Mouse (Mus musculus) E14TG2a.4 (cell line): ENCODE measurements around the gene Pxmp4.

Source experiments
- CTCF ChIP-seq: conservative IDR thresholded peaks from 2 replicates; pipeline ENCODE4 v1.5.1; 2014; ENCODE audit warnings: low read length
- NANOG ChIP-seq: IDR thresholded peaks from 2 replicates; pipeline ENCODE4 v1.6.1; 2014; ENCODE audit warnings: borderline replicate concordance, low read length, mixed read lengths

DNA sequence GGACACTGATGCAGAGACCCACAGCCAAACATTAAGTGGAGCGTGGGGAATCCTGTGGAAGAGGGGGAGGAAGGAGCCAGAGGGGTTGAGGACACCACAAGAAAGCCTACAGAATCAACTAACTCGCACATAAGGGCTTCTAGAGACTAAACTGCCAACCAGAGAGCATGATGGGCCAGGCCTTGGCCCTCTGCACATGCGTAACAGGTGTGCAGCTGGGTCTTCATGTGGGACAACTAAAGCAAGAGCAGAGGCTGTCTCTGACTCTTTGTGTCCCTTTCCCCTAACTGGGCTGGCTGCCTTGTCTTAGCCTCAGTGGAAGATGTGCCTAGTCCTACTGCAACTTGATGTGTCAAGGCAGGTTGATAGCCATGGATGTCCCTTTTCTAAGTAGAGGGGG, 13.6 kb upstream of the Pxmp4 start:
- TF ChIP-seq CTCF (no peak), NANOG (no peak)
